Mouse (Mus musculus): Measurements from ENCODE around the gene Bysl. TPM values are rescaled to one million over a fixed set of nuclear protein-coding genes. Genes with fewer than 3 reads are reported as not detected.

Gene Bysl
- total and polyA plus RNA-seq, 3 experiments: 69.3 to 85.4 TPM; not detected in 1

DNA sequence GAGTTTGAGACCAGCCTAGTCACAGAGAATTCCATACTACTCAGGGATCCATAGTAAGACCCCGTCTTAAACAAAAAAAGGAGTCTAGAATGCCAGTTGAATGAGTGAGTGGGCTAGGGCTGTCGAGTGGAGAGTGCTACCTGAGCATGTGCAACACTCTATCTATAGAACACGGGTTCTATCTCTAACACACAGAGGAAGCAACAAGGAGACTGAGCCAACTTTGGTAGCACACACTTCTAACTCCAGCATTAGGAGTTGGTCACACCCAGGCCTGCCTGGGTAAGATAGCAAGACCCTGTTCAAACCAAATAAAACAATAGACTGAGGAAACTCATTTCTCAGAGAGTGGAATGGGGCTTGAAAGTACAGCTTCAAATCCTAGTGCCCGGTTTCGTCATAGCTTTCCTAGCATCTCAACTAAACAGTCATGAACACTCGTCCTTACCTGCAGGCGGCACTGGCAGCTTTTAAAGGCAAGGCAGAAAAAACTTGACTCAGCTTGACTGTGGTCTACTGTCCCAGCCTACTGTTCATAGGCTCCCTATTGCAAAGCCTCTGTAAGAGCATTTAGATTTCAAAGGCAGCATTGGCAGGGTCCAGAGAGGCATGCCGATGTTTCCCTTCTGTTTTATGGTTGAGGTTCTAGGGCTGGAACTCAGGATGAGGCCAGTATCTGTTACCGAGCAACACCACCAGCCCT, 6.5 kb upstream of the Bysl start (continued):
- TF ChIP-seq CHD2 (IDR thresholded peaks at IDR 0.05; ENCODE audit: low read length) (peak; percentile 54; the same call in 1 of the 2 replicates), USF2 (IDR thresholded peaks at IDR 0.05; ENCODE audit: borderline replicate concordance in 1 of 2, insufficient read depth in 1 of 2, low read depth in 1 of 2, low read length in 2 of 2) (no peak), MXI1 (IDR thresholded peaks at IDR 0.05; ENCODE audit: low read depth, low read length) (peak; percentile 67), BHLHE40 (IDR thresholded peaks at IDR 0.05; ENCODE audit: borderline replicate concordance, low read depth, low read length) (peak; percentile 92), ELF1 (IDR thresholded peaks at IDR 0.05; ENCODE audit: low read depth, low read length) (no peak; the same call in 1 of the 2 replicates), MYB (IDR thresholded peaks at IDR 0.05; ENCODE audit: low read depth, low read length) (peak; percentile 93), MEF2A (IDR thresholded peaks at IDR 0.05; ENCODE audit: extremely low read depth, insufficient replicate concordance, low read depth, low read length, poor library complexity, severe bottlenecking) (peak; percentile 89; the same call in 1 of the 2 replicates), ZMIZ1 (IDR thresholded peaks at IDR 0.05; ENCODE audit: low read depth, low read length) (peak; percentile 89), SMC3 (IDR thresholded peaks at IDR 0.05; ENCODE audit: low read depth, low read length) (no peak), EP300 (IDR thresholded peaks at IDR 0.05; ENCODE audit: low read depth in 1 of 2, low read length in 2 of 2) (peak; percentile 100)

GRCm38 (mm10) chr17:47616652-47617051, 5.4 kb upstream of the Bysl start:
- TF ChIP-seq CHD2 (IDR thresholded peaks at IDR 0.05; ENCODE audit: low read length): no peak
- peak in 1 of 2 experiments; percentile 43; a peak in 2 of 4 replicates for TF ChIP-seq EP300 (IDR thresholded peaks at IDR 0.05; ENCODE audit: low read depth in 1 of 2, low read length in 2 of 2)
- peak; percentile 51 for TF ChIP-seq ZNF384 (IDR thresholded peaks at IDR 0.05; ENCODE audit: low read depth, low read length)
- TF ChIP-seq CHD1 (IDR thresholded peaks at IDR 0.05; ENCODE audit: low read depth, low read length): no peak
- TF ChIP-seq TAL1 (IDR thresholded peaks at IDR 0.05; ENCODE audit: low read length): peak; percentile 18; the same call in 1 of the 2 replicates
- TF ChIP-seq NELFE (IDR thresholded peaks at IDR 0.05; ENCODE audit: low read depth, low read length): no peak
- no peak for TF ChIP-seq GATA1 (IDR thresholded peaks at IDR 0.05; ENCODE audit: low read depth, low read length)
- peak; percentile 39; the same call in 1 of the 2 replicates for TF ChIP-seq TCF12 (IDR thresholded peaks at IDR 0.05; ENCODE audit: low read depth, low read length)
- 0 out of 2 replicates have a peak, but pooled peaks have one; percentile 45 for TF ChIP-seq SIN3A (IDR thresholded peaks at IDR 0.05; ENCODE audit: low read length)
- 0 out of 2 replicates have a peak, but pooled peaks have one; percentile 10 for TF ChIP-seq ETS1 (IDR thresholded peaks at IDR 0.05; ENCODE audit: low read depth, low read length)
- TF ChIP-seq RAD21 (IDR thresholded peaks at IDR 0.05; ENCODE audit: low read depth, low read length): no peak
- no peak for TF ChIP-seq CTCF (IDR thresholded peaks at IDR 0.05 in 2 of 3, conservative IDR thresholded peaks at IDR 0.05 in 1 of 3; ENCODE audit: control insufficient read depth in 1 of 3, insufficient read depth in 1 of 3, low read depth in 2 of 3, low read length in 3 of 3, poor library complexity in 1 of 3, severe bottlenecking in 1 of 3)
- peak overlapping the region; percentile 99 for H3K27ac ChIP-seq (ENCODE audit: control insufficient read depth, low read depth, low read length)
- H3K79me2 ChIP-seq (ENCODE audit: control insufficient read depth, insufficient read depth, low read length, poor library complexity): peaks cover 55% of the 10 kb centered on the region
- DNase-seq (ENCODE audit: low read depth, low spot score): peak; percentile 60
- H3K4me1 ChIP-seq (ENCODE audit: control insufficient read depth in 1 of 2, insufficient read depth in 2 of 2, low read length in 2 of 2): peaks cover 20 to 45% of the 10 kb centered on the region in 2 experiments
- H3K36me3 ChIP-seq (ENCODE audit: control insufficient read depth in 1 of 2, insufficient read depth in 2 of 2, low read length in 2 of 2): peaks cover 8 to 45% of the 10 kb centered on the region in 2 experiments
- peak overlapping the region in 1 of 2 experiments; percentile 9; a peak in 1 of 4 replicates for H3K4me3 ChIP-seq (ENCODE audit: control insufficient read depth in 1 of 2, insufficient read depth in 1 of 2, low read depth in 2 of 2, low read length in 2 of 2)
- H3K9ac ChIP-seq (ENCODE audit: control insufficient read depth, low read depth, low read length, poor library complexity, severe bottlenecking): peak overlapping the region; percentile 38
- H3K27me3 ChIP-seq (ENCODE audit: control insufficient read depth in 1 of 2, insufficient read depth in 2 of 2, low read length in 2 of 2): no peaks in the 10 kb centered on the region
- H3K9me3 ChIP-seq (replicated peaks; ENCODE audit: insufficient read depth, low read length): no peaks in the 10 kb centered on the region

All from MEL (cell line).